Mouse (Mus musculus): Measurements from ENCODE around the gene Ankrd2. TPM values are rescaled to one million over a fixed set of nuclear protein-coding genes. Genes with fewer than 3 reads are reported as not detected.

Gene Ankrd2
- polyA plus RNA-seq, 1 experiment from 2014 or later: not detected

GRCm38 (mm10) chr19:42000446-42000958 lies 35.3 kb upstream of the Ankrd2 start:
- H3K27me3 ChIP-seq: no peaks in the 10 kb centered on the region
- no peaks in the 10 kb centered on the region for H3K36me3 ChIP-seq
- 68% methylated on average over 4 of the region's 4 CpGs for WGBS
- no peak overlapping the region for H3K4me2 ChIP-seq (replicated peaks)
- H3K4me3 ChIP-seq: no peak overlapping the region
- H3K9ac ChIP-seq (replicated peaks): no peak overlapping the region
- no peak for ATAC-seq (ENCODE audit: low FRiP score, low read depth)
- H3K9me3 ChIP-seq: no peaks in the 10 kb centered on the region
- peaks cover 4% of the 10 kb centered on the region; the same call in 1 of the 2 replicates for H3K4me1 ChIP-seq
- H3K27ac ChIP-seq (replicated peaks): no peak overlapping the region

GRCm38 (mm10) chr19:42001253-42001980 lies 34.4 kb upstream of the Ankrd2 start:
- Histone ChIP-seq H3K9ac (replicated peaks) (no peak overlapping the region), H3K4me3 (no peak overlapping the region), H3K9me3 (no peaks in the 10 kb centered on the region), H3K27me3 (no peaks in the 10 kb centered on the region), H3K36me3 (no peaks in the 10 kb centered on the region), H3K27ac (replicated peaks) (no peak overlapping the region), H3K4me2 (replicated peaks) (no peak overlapping the region), H3K4me1 (0 out of 2 replicates have a peak, but pooled peaks cover 3% of the 10 kb centered on the region)
- 88% methylated on average over 12 of the region's 12 CpGs for WGBS
- no peak for ATAC-seq (ENCODE audit: low FRiP score, low read depth)

GRCm38 (mm10) chr19:42004258-42004657 lies 31.5 kb upstream of the Ankrd2 start:
- Histone ChIP-seq H3K27ac (replicated peaks) (no peak overlapping the region), H3K36me3 (no peaks in the 10 kb centered on the region), H3K4me1 (peaks cover 6% of the 10 kb centered on the region; the same call in 1 of the 2 replicates), H3K4me2 (replicated peaks) (no peak overlapping the region), H3K9ac (replicated peaks) (no peak overlapping the region), H3K27me3 (no peaks in the 10 kb centered on the region), H3K9me3 (no peaks in the 10 kb centered on the region), H3K4me3 (no peak overlapping the region)
- ATAC-seq (ENCODE audit: low FRiP score, low read depth): no peak
- WGBS: 80% methylated on average over 6 of the region's 6 CpGs

- Histone ChIP-seq H3K4me2 (replicated peaks) (no peak overlapping the region), H3K4me3 (no peak overlapping the region), H3K4me1 (peaks cover 7% of the 10 kb centered on the region), H3K36me3 (no peaks in the 10 kb centered on the region), H3K9ac (replicated peaks) (no peak overlapping the region), H3K27me3 (no peaks in the 10 kb centered on the region), H3K27ac (replicated peaks) (no peak overlapping the region), H3K9me3 (no peaks in the 10 kb centered on the region)
- no peak for ATAC-seq (ENCODE audit: low FRiP score, low read depth)
- 82% methylated on average over 3 of the region's 3 CpGs for whole genome bisulfite sequencing
Measured at GRCm38 (mm10) chr19:42005616-42006015, 30.2 kb upstream of the Ankrd2 start.

- no peak for ATAC-seq (ENCODE audit: low FRiP score, low read depth)
- Histone ChIP-seq H3K27ac (replicated peaks) (no peak overlapping the region), H3K4me2 (replicated peaks) (no peak overlapping the region), H3K27me3 (no peaks in the 10 kb centered on the region), H3K36me3 (no peaks in the 10 kb centered on the region), H3K9ac (replicated peaks) (no peak overlapping the region), H3K4me3 (no peak overlapping the region), H3K9me3 (no peaks in the 10 kb centered on the region), H3K4me1 (peaks cover 6% of the 10 kb centered on the region)
- WGBS: 74% methylated on average over 8 of the region's 8 CpGs
Measured at GRCm38 (mm10) chr19:42006568-42006967, 29.2 kb upstream of the Ankrd2 start.

- no peaks in the 10 kb centered on the region for H3K36me3 ChIP-seq
- no peaks in the 10 kb centered on the region for H3K27me3 ChIP-seq
- H3K9ac ChIP-seq (replicated peaks): no peak overlapping the region
- peaks cover 6% of the 10 kb centered on the region for H3K4me1 ChIP-seq
- no peak overlapping the region for H3K27ac ChIP-seq (replicated peaks)
- 73% methylated on average over 3 of the region's 3 CpGs for WGBS
- no peak for ATAC-seq (ENCODE audit: low FRiP score, low read depth)
- no peak overlapping the region for H3K4me3 ChIP-seq
- no peak overlapping the region for H3K4me2 ChIP-seq (replicated peaks)
- no peaks in the 10 kb centered on the region for H3K9me3 ChIP-seq
Measured at GRCm38 (mm10) chr19:42008586-42008985, 27.2 kb upstream of the Ankrd2 start.

GRCm38 (mm10) chr19:42009067-42009466 lies 26.7 kb upstream of the Ankrd2 start:
- 75% methylated on average over 7 of the region's 7 CpGs for WGBS

GRCm38 (mm10) chr19:42010436-42010835 lies 25.4 kb upstream of the Ankrd2 start:
- no peak overlapping the region for H3K9ac ChIP-seq (replicated peaks)
- 56% methylated on average over 4 of the region's 4 CpGs for WGBS

More at GRCm38 (mm10) chr19:42009067-42009466, 26.7 kb upstream of the Ankrd2 start:
- no peak for ATAC-seq (ENCODE audit: low FRiP score, low read depth)
- no peak overlapping the region for H3K4me3 ChIP-seq
- H3K9ac ChIP-seq (replicated peaks): no peak overlapping the region
- no peak overlapping the region for H3K27ac ChIP-seq (replicated peaks)
- H3K9me3 ChIP-seq: no peaks in the 10 kb centered on the region
- peaks cover 6% of the 10 kb centered on the region for H3K4me1 ChIP-seq
- no peak overlapping the region for H3K4me2 ChIP-seq (replicated peaks)
- H3K27me3 ChIP-seq: no peaks in the 10 kb centered on the region
- H3K36me3 ChIP-seq: no peaks in the 10 kb centered on the region

GRCm38 (mm10) chr19:42011123-42011522 lies 24.7 kb upstream of the Ankrd2 start:
- H3K9ac ChIP-seq (replicated peaks): no peak overlapping the region
- H3K9me3 ChIP-seq: no peaks in the 10 kb centered on the region
- WGBS: 87% methylated on average over 7 of the region's 7 CpGs
- no peak for ATAC-seq (ENCODE audit: low FRiP score, low read depth)
- H3K4me3 ChIP-seq: no peak overlapping the region
- H3K27ac ChIP-seq (replicated peaks): no peak overlapping the region
- peaks cover 6% of the 10 kb centered on the region for H3K4me1 ChIP-seq
- H3K4me2 ChIP-seq (replicated peaks): no peak overlapping the region
- no peaks in the 10 kb centered on the region for H3K27me3 ChIP-seq
- no peaks in the 10 kb centered on the region for H3K36me3 ChIP-seq

More at GRCm38 (mm10) chr19:42010436-42010835, 25.4 kb upstream of the Ankrd2 start:
- Histone ChIP-seq H3K27ac (replicated peaks) (no peak overlapping the region), H3K27me3 (no peaks in the 10 kb centered on the region), H3K4me1 (peaks cover 6% of the 10 kb centered on the region), H3K36me3 (no peaks in the 10 kb centered on the region), H3K4me3 (no peak overlapping the region), H3K9me3 (no peaks in the 10 kb centered on the region), H3K4me2 (replicated peaks) (no peak overlapping the region)
- no peak for ATAC-seq (ENCODE audit: low FRiP score, low read depth)

- H3K36me3 ChIP-seq: no peaks in the 10 kb centered on the region
- peaks cover 6% of the 10 kb centered on the region; the same call in 1 of the 2 replicates for H3K4me1 ChIP-seq
- no peaks in the 10 kb centered on the region for H3K27me3 ChIP-seq
- H3K4me3 ChIP-seq: no peak overlapping the region
- no peak overlapping the region for H3K9ac ChIP-seq (replicated peaks)
- 85% methylated on average over 3 of the region's 3 CpGs for WGBS
- no peak overlapping the region for H3K4me2 ChIP-seq (replicated peaks)
- H3K27ac ChIP-seq (replicated peaks): no peak overlapping the region
- H3K9me3 ChIP-seq: no peaks in the 10 kb centered on the region
- ATAC-seq (ENCODE audit: low FRiP score, low read depth): no peak
Measured at GRCm38 (mm10) chr19:42014231-42014825, 21.5 kb upstream of the Ankrd2 start.

GRCm38 (mm10) chr19:42015001-42015400 lies 20.8 kb upstream of the Ankrd2 start:
- Histone ChIP-seq H3K9me3 (no peaks in the 10 kb centered on the region), H3K4me2 (replicated peaks) (no peak overlapping the region), H3K27ac (replicated peaks) (no peak overlapping the region), H3K4me3 (no peak overlapping the region), H3K27me3 (no peaks in the 10 kb centered on the region), H3K4me1 (peaks cover 6% of the 10 kb centered on the region; the same call in 1 of the 2 replicates), H3K9ac (replicated peaks) (no peak overlapping the region), H3K36me3 (no peaks in the 10 kb centered on the region)
- ATAC-seq (ENCODE audit: low FRiP score, low read depth): no peak
- 77% methylated on average over 6 of the region's 6 CpGs for WGBS

- no peaks in the 10 kb centered on the region for H3K36me3 ChIP-seq
Measured at GRCm38 (mm10) chr19:42016251-42016650, 19.5 kb upstream of the Ankrd2 start.

More at GRCm38 (mm10) chr19:42016251-42016650, 19.5 kb upstream of the Ankrd2 start:
- Histone ChIP-seq H3K9me3 (no peaks in the 10 kb centered on the region), H3K4me2 (replicated peaks) (no peak overlapping the region), H3K4me1 (peaks cover 4% of the 10 kb centered on the region; the same call in 1 of the 2 replicates), H3K4me3 (no peak overlapping the region), H3K9ac (replicated peaks) (no peak overlapping the region), H3K27me3 (no peaks in the 10 kb centered on the region), H3K27ac (replicated peaks) (no peak overlapping the region)
- no peak for ATAC-seq (ENCODE audit: low FRiP score, low read depth)
- 68% methylated on average over 4 of the region's 4 CpGs for WGBS

All from midbrain, embryonic 12.5 days (tissue).